Mouse (Mus musculus) embryonic facial prominence, embryonic 15.5 days (tissue): ENCODE measurements around the gene Nemf. TPM values are rescaled to one million over a fixed set of nuclear protein-coding genes. Genes with fewer than 3 reads are reported as not detected.
"Not testable (repeated sequence)": the region's sequence is repeated elsewhere in the genome, so short reads cannot be mapped to it uniquely, and the experiment has no call there.

Experiments used
- ATAC-seq: fragments of 200-750 bp; cut with Nextera tagmentation; 2 replicates; pipeline ENCODE4 v1.8.0; 2017; ENCODE audit warnings: low read depth, moderate TSS enrichment; ENCODE audit not compliant: insufficient number of reproducible peaks, low FRiP score, low TSS enrichment
- H3K27ac ChIP-seq: fragments of 300-500 bp; sonication (generic); replicated peaks from 2 replicates; pipeline ENCODE4 v1.5.1; 2015; ENCODE audit warnings: mild to moderate bottlenecking, inconsistent platforms
- H3K27me3 ChIP-seq: fragments of 300-500 bp; sonication (generic); 2 replicates; pipeline ENCODE4 v1.6.1; 2015; ENCODE audit warnings: inconsistent platforms
- H3K36me3 ChIP-seq: fragments of 300-500 bp; sonication (generic); 2 replicates; pipeline ENCODE4 v1.6.1; 2015; ENCODE audit warnings: mild to moderate bottlenecking, inconsistent platforms
- H3K4me1 ChIP-seq: fragments of 300-500 bp; sonication (generic); 2 replicates; pipeline ENCODE4 v1.6.1; 2015; ENCODE audit warnings: inconsistent platforms
- H3K4me2 ChIP-seq: fragments of 300-500 bp; sonication (generic); replicated peaks from 2 replicates; pipeline ENCODE4 v1.6.1; 2015; ENCODE audit warnings: mild to moderate bottlenecking, inconsistent platforms
- H3K4me3 ChIP-seq: fragments of 300-500 bp; sonication (generic); replicated peaks from 2 replicates; pipeline ENCODE4 v1.5.1; 2015; ENCODE audit warnings: mild to moderate bottlenecking, inconsistent platforms
- H3K9ac ChIP-seq: fragments of 300-500 bp; sonication (generic); 2 replicates; pipeline ENCODE4 v1.6.1; 2015; ENCODE audit warnings: inconsistent platforms
- H3K9me3 ChIP-seq: fragments of 300-500 bp; sonication (generic); replicated peaks from 2 replicates; pipeline ENCODE4 v1.6.1; 2016; ENCODE audit warnings: inconsistent platforms
- WGBS: fragments of 180-500 bp; shearing (Covaris S2); methylation state at CpG from one replicate; pipeline ENCODE4 v1.1.7; 2015; 5-methylcytosine and 5-hydroxymethylcytosine counted together
- polyA plus RNA-seq: library from polyadenylated mRNA; unstranded; fragments of >200 nt; fragmentation: Nextera tagmentation; extraction: Ambion mirVana; gene quantifications from 2 replicates; pipeline ENCODE4 v1.2.1, GENCODE M21; 2015

Gene Nemf
- polyA plus RNA-seq, 1 experiment from 2014 or later: 95.0 TPM

DNA sequence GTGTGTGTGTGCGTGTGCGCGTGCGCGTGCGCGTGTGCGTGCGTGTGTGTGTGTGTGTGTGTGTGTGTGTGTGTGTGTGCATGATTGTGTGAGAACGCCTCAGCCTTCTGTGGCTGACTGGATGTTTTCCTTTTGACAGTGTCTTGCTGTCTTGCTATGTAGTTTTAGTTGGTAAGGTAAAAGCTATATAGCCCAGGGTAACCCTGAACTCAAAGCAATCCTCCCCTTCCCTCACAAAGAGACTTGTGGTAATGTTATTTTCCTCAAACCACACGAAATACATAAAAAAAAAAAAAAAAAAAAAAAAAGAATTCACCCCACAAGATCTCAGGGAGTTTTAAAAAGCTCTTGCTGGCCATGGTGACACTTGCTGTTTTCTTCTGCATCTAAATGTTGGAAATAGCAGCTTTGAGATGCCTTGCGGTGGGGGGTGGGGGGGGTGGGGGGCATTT is 29.3 kb upstream of the Nemf start:
- not testable (repeated sequence) for H3K4me2 ChIP-seq, ATAC-seq, H3K9me3 ChIP-seq, H3K36me3 ChIP-seq, H3K9ac ChIP-seq, H3K4me1 ChIP-seq, H3K4me3 ChIP-seq, H3K27me3 ChIP-seq, H3K27ac ChIP-seq
- 69% methylated on average over 8 of the region's 12 CpGs for WGBS

DNA sequence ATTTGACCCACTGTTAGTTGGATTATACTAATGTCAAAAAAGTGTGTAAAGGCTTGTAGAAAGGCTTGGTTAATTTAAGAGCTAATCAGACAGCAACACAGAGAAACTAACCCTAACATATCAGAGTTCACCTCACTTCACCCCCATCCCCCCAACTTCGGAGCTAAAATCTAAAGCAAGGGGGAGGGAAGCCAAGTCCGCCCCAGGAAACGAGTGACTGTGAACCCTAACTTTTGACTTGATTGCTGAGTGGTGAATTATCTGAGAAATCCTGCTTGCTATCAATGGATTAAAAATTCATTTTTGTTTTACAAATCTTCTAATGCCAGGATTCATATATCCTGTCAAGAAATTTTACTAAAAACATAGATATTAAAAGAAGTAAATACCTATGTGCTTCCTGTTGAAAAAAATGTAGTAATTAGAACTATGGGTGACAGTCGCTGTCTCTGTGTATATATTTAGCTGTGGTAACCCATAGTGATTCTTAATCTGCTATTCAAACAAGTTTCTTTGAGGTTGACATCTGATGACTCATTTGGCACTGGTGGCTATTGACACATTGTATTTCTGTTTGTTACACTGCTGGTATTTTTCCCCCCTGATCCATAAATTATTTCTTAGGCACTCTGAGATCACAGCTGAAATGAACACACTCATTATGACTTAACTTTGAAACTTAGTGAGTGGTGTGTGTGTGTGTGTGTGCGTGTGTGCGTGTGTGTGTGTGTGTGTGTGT is 28.7 kb upstream of the Nemf start:
- H3K4me2 ChIP-seq: no peak overlapping the region
- no peaks in the 10 kb centered on the region for H3K27me3 ChIP-seq
- peaks cover 6% of the 10 kb centered on the region; the same call in 1 of the 2 replicates for H3K4me1 ChIP-seq
- no peak overlapping the region for H3K27ac ChIP-seq
- no peak overlapping the region for H3K4me3 ChIP-seq
- H3K9me3 ChIP-seq: no peaks in the 10 kb centered on the region
- H3K36me3 ChIP-seq: no peaks in the 10 kb centered on the region
- ATAC-seq: no peak
- WGBS: 79% methylated on average over 6 of the region's 6 CpGs
- H3K9ac ChIP-seq: no peak overlapping the region

DNA sequence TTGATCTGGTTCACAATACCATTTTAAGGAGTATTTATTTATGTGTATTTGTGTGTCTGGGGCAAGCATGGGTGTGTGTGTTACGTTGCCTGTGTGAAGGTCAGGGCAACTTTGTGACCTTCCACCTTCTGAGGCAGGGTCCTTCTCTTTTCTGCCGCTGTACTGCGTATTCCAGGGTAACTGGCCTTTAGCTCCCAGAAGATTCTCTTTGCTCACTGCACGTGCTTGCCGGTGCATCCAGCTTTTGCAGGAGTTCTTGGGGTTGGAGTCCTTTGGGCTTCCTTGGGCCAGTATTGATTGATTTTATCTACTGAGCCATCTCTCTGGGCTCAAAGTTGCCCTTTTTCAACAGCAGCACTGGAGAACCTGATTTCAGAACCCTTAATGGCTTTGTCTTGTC is 27.6 kb upstream of the Nemf start:
- H3K4me2 ChIP-seq: no peak overlapping the region
- H3K4me1 ChIP-seq: no peaks in the 10 kb centered on the region
- H3K27ac ChIP-seq: no peak overlapping the region
- H3K36me3 ChIP-seq: no peaks in the 10 kb centered on the region
- ATAC-seq: no peak
- no peak overlapping the region for H3K4me3 ChIP-seq
- WGBS: 86% methylated on average over 5 of the region's 5 CpGs
- no peaks in the 10 kb centered on the region for H3K9me3 ChIP-seq
- H3K9ac ChIP-seq: no peak overlapping the region
- no peaks in the 10 kb centered on the region for H3K27me3 ChIP-seq

DNA sequence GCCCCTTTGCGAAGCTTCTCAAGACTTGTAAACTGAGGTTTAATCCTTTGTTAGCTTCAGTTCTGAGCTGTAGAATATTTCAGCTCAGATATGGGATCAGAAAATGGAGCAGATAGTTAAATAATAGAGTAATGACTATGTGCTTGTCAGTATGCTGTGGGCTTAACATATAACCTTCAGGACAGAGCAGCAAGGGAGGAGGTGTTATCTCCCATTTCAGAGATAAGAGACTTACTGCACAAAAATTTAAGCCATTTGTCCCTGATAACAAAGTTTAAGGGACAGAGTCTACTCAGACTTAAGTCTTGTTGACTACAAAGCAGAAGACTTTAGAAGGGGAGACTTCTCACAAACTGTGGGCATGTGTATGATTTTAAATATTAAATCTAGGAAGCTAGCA is 25.9 kb upstream of the Nemf start:
- H3K36me3 ChIP-seq: no peaks in the 10 kb centered on the region
- ATAC-seq: no peak
- H3K4me3 ChIP-seq: no peak overlapping the region
- H3K4me2 ChIP-seq: no peak overlapping the region
- H3K9ac ChIP-seq: no peak overlapping the region
- no peaks in the 10 kb centered on the region for H3K27me3 ChIP-seq
- 93% methylated on average over 1 of the region's 1 CpGs for WGBS
- H3K9me3 ChIP-seq: no peaks in the 10 kb centered on the region
- H3K4me1 ChIP-seq: no peaks in the 10 kb centered on the region
- H3K27ac ChIP-seq: no peak overlapping the region

DNA sequence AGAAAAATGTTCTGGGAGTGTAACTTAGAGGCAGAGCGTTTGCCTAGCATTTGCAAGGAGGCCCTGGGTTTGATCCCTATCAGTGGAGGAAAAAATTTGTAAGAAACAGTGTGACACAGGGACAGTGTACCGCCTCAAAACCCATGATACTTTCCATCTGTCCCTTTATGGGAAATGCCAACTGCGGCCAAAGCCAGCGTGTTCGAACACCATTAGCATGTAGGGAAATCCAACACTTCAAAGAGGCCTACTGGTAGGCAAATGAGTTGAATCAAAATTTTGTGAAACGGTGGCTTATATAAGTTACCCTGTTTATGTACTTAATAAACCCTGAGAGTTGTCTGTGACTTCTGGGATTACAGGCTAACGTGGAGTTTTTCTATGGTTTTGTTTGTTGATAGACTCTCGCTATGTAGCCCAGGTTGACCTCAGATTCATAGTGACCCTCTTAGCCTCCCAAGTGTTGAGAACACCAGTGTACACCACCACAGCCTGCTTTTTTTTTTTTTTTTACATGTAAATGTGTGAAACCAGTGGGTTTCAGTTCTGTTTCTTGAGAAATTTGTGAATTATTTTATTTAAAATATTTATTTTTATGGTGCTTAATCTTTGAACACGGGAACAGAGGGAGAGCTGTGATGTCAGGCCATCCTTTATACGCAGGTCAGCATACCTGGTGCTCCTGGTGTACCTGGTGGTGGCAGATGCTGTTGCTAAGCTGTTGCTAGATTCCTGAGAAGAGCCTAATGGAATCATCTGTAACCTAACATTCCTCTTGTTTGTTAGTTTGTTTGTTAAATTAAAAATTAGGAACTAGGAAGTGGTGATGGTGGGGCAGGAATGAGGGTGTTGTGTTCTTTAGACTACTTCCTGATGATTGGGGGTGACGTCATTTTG is 21.8 kb upstream of the Nemf start:
- Histone ChIP-seq H3K4me2 (no peak overlapping the region), H3K9me3 (no peaks in the 10 kb centered on the region), H3K4me1 (peaks cover 7% of the 10 kb centered on the region), H3K36me3 (0 out of 2 replicates have a peak, but pooled peaks cover under 1% of the 10 kb centered on the region), H3K27me3 (no peaks in the 10 kb centered on the region), H3K9ac (no peak overlapping the region), H3K27ac (no peak overlapping the region), H3K4me3 (no peak overlapping the region)
- ATAC-seq: no peak
- 82% methylated on average over 11 of the region's 11 CpGs for WGBS

DNA sequence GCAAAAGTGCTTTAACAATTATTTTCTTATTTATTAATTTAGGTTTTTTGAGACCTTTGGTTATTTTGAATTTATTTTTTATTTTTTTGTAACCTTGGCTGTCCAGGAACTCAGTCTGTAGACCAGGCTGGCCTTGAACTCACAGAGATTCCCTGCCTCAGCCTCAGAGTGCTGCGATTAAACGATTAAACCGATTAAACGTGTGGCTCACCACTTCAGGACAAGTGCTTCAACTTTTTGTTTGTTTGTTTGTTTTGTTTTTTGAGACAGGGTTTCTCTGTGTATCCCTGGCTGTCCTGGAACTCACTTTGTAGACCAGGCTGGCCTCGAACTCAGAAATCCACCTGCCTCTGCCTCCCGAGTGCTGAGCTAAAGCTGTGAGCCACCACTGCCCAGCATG is 20.7 kb upstream of the Nemf start:
- H3K36me3 ChIP-seq, ATAC-seq: not testable (repeated sequence)

DNA sequence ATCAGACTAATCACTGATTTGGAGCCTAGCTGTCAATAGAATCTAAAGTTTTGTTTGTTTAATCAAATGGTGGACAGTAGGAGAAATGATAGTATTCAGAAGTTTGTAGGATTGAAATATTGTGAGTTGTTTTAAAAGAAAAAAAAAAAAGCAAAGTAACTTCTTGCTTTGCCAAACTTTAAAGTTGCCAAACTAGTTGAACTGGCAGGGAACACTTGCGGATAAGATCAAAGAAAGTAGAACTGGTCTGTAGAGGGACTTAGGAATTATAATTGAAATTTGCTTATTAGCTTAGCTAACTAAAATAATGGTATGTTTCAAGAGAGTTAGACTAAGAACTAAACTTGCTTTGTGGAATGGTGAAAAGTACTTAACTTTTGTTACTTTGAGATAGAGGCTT is 20.2 kb upstream of the Nemf start:
- H3K27ac ChIP-seq: no peak overlapping the region
- H3K36me3 ChIP-seq: 0 out of 2 replicates have a peak, but pooled peaks cover 4% of the 10 kb centered on the region
- H3K27me3 ChIP-seq: no peaks in the 10 kb centered on the region
- 69% methylated on average over 1 of the region's 1 CpGs for WGBS
- ATAC-seq: no peak
- no peaks in the 10 kb centered on the region for H3K9me3 ChIP-seq
- peaks cover 10% of the 10 kb centered on the region for H3K4me1 ChIP-seq
- no peak overlapping the region for H3K4me2 ChIP-seq
- H3K9ac ChIP-seq: no peak overlapping the region
- no peak overlapping the region for H3K4me3 ChIP-seq

More for the DNA sequence above, 20.7 kb upstream of the Nemf start:
- H3K4me3 ChIP-seq, H3K9me3 ChIP-seq, H3K4me2 ChIP-seq, H3K9ac ChIP-seq, H3K4me1 ChIP-seq, H3K27me3 ChIP-seq, H3K27ac ChIP-seq: not testable (repeated sequence)
- WGBS: 94% methylated on average over 6 of the region's 6 CpGs

DNA sequence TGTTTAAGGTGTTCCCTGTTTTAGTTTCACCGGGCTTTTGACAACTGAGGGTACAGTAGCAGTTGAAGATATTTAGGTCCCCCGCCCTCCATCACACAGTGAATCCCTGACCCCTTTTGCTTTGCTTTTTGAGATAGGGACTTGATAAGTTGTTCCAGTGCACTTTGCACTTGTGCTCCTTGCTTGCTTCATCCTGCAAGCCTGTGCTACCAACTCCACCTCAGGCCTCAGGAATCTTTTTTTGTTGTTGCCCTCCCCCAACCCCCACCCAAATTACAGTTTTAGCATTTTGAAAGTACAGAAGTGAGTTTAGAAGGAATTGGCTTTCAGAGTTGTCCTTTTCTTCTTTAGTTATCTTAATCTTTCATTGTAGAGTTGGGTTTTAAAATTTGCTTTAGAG is 19.2 kb upstream of the Nemf start:
- no peak overlapping the region for H3K27ac ChIP-seq
- H3K4me3 ChIP-seq: no peak overlapping the region
- ATAC-seq: no peak
- H3K9ac ChIP-seq: no peak overlapping the region
- H3K9me3 ChIP-seq: no peaks in the 10 kb centered on the region
- peaks cover 10% of the 10 kb centered on the region for H3K4me1 ChIP-seq
- H3K27me3 ChIP-seq: no peaks in the 10 kb centered on the region
- H3K36me3 ChIP-seq: 0 out of 2 replicates have a peak, but pooled peaks cover 4% of the 10 kb centered on the region
- WGBS: 72% methylated on average over 2 of the region's 2 CpGs
- no peak overlapping the region for H3K4me2 ChIP-seq

DNA sequence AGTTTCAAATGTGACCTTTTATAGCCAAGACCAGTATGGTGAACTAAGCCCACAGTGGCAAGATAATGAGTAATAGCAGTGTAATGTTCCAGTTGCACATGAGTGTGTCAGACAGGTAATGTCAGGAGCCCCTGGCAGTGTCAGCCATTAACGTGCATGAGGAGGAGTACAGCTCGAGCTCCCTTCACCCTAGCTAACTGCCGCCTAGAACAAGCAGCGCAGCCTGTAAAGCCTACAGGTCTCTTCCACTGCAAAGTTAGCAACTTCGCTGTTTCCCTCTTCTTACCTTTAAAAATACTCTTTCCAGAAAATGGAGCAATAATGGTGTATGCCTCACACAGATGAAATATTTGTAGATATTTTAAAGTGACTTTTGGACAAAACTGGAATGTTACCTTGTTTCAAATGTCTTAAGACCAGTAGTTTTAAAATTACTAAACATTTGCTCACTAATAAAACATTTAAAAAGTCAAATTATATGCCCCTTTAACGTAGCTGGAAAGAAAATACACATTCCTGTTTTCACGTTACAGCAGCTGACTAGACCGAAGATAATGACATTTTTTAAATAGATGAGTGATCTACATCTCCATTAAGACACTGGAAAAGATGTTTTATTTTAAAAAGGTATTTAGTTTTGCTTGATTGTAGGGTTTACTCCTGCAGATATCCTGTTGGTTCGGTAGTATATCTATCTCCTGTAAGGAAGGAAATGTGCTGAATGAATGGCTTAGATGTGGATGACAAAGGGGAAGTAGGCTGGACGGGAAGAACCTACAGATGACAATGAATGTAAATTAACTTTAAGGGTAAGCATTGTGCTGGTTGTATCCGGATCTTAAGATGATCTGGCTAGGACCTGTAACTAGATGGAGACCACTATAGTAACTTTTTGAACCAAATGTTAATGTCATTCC is 17.1 kb upstream of the Nemf start:
- peak overlapping the region; percentile 79 for H3K4me2 ChIP-seq
- peak overlapping the region; percentile 99 for H3K4me3 ChIP-seq
- no peaks in the 10 kb centered on the region for H3K9me3 ChIP-seq
- no peaks in the 10 kb centered on the region for H3K27me3 ChIP-seq
- 34% methylated on average over 11 of the region's 11 CpGs for WGBS
- no peak overlapping the region for H3K27ac ChIP-seq
- peak overlapping the region; percentile 99 for H3K9ac ChIP-seq
- ATAC-seq: no peak
- 0 out of 2 replicates have a peak, but pooled peaks cover 4% of the 10 kb centered on the region for H3K36me3 ChIP-seq
- H3K4me1 ChIP-seq: peaks cover 10% of the 10 kb centered on the region

DNA sequence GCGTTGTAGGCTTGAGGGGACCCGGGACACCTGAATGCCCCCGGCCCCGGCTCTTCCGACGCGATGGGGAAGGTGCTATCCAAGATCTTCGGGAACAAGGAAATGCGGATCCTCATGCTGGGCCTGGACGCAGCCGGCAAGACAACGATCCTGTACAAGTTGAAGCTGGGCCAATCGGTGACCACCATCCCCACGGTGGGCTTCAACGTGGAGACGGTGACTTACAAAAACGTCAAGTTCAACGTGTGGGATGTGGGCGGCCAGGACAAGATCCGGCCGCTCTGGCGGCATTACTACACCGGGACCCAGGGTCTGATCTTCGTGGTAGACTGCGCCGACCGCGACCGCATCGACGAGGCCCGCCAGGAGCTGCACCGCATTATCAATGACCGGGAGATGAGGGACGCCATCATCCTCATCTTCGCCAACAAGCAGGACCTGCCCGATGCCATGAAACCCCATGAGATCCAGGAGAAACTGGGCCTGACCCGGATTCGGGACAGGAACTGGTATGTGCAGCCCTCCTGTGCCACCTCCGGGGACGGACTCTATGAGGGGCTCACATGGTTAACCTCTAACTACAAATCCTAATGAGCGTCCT is 15.9 kb upstream of the Nemf start:
- Histone ChIP-seq H3K4me1 (peaks cover 10% of the 10 kb centered on the region), H3K36me3 (0 out of 2 replicates have a peak, but pooled peaks cover 4% of the 10 kb centered on the region), H3K9me3 (no peaks in the 10 kb centered on the region), H3K4me3 (peak overlapping the region; percentile 99), H3K27ac (peak overlapping the region; percentile 100), H3K9ac (peak overlapping the region; percentile 99), H3K4me2 (peak overlapping the region; percentile 79), H3K27me3 (no peaks in the 10 kb centered on the region)
- no peak for ATAC-seq
- under 1% methylated on average over 42 of the region's 42 CpGs for WGBS
